Mouse (Mus musculus) MN1 (cell line): ENCODE results near the gene Dennd1b.

ENCODE experiments used
- DNase-seq: peaks from one replicate; pipeline ENCODE4 v3.0.0-alpha.2; 2016; ENCODE audit warnings: low spot score

Gene Dennd1b

DNA sequence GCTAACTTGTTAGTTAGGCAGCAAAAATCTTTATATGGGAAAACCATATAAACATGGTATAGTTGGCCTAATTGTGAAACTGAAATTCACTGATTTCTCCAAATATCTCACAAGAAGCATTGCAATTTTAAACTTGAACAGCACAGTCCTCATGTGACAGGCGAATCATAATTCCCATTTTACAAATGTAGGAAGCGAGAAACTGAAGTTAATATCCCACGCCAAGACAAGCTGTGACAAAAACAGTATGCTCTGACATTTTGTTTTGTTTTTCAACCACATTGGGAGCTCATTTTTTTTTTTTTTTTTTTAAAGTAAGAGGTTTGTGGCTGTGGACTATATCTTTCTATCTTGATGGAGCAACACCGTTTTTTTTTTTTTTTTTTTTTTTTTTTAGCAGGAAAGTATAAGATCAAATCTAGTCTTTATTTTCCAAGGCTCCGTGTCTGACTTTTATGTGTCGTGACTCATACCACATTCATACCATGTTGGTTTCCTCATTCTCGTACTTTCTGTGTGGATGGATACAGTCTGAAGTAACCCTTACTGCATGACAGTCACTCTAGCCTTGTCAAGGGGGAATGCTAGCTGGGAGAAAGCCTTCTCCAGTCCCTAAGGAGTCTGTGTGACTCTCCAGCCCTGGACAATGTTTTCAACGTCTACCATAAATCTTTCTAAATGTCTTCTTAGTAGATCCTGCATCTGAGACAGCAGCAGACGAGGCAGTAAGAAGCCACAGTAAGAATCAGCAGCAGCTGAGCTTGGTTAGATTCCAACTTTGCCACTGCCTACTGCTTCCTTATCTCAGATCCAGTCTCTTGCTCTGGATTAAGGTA lies 751 bp upstream of the Dennd1b start:
- DNase-seq = peak; percentile 42

DNA sequence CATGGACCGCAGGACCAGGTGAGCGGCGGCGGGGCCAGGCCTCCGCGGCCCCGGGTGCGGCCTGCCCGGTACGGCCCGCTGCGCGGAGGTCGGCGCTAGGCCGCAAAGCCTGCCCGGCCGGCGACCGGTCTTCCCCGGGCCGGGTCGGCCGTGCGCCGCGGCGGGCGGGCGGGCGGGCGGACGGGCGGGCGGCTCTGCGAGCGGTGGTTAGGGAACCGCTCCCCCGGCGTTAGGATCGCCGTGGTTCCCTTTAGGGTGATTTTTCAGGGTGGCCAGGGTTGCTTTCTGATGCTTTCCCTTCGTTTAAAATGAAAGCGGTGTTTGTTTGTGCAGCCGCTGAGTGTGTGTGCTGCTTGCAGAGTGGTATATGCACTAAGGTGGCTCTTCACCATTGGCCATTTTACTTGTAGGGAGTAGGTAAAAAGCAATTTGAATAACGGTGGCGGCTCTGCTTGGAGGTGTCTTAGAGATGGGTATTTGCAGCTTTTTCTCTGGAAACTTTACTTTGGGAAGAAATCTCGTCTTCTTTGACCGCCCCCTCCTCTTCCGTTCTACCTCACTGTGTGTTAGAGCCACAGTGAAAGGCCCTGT lies 728 bp downstream of the Dennd1b start:
- DNase-seq = peak; percentile 58

DNA sequence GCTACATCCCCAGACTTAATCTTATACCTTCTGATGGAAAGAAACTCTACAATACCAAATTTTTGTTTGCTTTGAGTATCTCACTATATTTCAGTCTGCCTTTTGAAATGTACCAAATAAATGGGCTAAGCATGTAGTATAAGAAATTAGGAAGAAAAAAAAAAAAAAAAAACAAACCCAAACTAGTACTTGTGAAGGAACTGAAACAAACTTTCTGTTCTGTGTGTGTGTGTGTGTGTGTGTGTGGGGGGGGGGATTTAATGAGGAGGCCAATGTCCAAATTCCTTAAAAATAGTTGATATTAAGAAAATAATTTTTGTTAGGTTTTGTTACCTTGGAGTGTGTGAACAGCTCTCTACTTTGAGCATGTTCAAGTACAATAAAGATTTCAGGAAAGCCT lies 1.8 kb downstream of the Dennd1b start:
- no peak for DNase-seq

DNA sequence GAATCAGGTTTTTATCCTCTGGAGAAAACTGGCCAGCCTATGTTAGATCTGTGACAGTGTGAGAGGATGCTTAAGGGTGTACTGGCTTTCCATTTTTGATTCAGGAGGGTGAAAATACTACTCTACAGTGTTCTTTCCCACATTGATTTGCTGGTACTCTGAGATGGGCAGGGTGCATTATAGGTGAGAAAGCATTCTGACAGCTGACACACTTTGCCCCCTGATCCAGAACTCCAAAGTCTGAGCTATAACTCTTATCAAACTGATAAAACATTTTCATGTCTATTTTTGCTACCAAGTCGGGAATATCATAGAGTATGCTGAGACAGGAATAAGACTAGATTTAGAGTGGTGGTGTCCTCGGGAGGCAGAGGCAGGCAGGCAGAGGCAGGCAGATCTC lies 2.3 kb downstream of the Dennd1b start:
- DNase-seq = no peak

DNA sequence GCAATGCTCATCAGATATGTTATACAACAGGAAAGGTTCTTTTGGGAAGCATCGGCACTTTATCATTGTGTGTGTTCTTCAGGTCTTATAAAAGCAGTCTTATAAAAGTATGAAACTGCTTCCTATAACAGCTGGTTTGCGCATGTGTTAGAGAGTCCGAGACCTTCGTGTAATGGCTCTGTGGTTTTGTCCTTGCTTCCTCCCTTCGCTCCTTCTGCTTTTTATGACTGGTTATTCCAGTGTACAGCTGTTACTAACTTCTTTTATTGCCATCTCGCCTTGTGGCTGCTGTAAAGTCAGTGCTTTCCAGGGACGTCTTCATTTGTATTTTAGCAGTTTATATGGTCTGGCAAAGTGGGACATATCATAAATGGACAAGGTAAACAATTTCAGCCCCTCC lies 4.2 kb downstream of the Dennd1b start:
- no peak for DNase-seq

DNA sequence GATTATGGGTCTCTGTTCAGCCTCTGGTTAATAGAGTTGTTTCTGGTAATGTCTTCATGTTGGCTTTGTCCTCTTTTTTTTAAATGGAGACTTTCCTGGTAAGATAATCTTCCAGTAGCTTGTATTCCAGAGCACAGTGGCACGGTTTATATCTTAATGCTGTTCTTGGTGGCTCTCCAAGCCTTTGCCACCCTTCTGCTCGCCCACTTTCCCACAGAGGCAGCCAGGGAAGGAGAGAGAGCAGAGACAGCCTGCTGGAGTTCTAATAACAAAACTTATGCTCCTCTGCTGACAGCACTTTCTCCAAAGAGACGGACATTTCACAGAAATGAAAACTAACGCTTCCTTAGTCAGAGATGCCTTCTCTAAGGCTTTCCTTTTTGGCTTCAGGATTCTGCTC lies 6.8 kb downstream of the Dennd1b start:
- DNase-seq = no peak

DNA sequence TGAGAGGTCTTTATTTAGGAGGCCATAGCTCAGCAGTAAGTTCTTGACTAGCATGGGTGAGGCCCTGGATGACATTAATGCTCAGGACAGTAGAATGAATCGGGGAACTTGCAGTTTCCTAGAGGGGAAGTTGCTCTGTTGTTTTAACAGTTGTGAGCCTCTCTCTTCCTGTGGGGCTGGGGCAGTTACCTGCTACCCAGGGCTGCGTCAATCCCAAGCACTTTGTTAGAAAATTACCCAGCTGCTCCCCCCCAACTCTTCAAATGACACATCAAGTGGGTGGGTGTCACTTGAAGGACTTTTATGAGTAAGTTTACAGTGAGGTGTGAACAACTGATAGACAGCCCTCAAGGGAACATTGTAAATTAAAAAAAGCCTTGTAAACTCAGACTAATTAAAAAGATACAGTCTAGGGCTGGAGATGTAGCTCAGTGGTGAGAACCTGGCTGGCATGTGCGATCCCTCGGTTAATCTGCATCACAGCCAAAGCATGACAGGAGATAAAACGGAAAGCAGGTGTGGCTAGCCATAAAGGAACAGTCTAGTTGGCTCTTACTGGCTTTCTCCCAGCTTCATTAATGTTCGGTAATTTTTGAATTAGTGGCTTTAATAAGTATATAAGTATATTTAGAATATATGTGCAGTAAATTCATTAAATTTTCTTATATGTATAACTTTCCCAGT lies 10.4 kb downstream of the Dennd1b start:
- no peak for DNase-seq

DNA sequence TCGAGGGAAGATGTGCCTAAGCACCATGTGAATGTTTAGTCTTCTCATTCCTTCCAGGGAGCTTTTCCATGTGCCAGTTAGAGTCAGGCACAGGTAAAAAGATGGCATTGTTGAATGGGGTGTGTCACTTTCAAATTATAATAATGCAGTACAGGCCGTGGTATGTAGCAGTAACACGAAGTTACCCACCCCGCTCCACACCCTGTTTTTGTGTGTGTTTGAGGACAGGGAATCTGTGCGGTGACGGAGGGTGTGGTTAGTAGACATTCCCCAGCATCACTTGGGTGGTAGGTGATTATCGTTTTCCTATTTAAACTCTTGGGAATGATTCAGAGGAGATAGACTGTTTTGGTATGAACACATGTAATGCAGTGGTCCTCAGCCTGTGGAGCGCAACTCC lies 11.6 kb downstream of the Dennd1b start:
- DNase-seq = no peak

DNA sequence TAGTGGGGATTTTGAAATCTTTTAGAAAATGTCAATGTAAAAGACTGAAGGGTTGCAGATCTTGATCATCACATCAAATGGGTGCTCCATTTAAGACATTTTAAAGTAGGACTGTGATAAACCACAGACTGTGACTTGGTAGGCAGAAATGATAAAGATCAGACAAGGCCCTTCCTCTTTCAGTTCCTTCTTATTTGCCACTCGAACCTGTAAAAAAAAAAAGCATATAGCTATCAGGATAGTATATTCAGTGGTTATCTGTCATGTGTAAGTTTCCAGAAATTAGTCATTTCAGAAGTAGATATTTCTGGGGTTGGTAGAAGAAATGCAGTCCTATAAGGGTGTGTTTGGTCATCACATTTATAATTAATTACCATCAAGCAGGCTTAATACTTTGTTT lies 12.7 kb downstream of the Dennd1b start:
- no peak for DNase-seq

DNA sequence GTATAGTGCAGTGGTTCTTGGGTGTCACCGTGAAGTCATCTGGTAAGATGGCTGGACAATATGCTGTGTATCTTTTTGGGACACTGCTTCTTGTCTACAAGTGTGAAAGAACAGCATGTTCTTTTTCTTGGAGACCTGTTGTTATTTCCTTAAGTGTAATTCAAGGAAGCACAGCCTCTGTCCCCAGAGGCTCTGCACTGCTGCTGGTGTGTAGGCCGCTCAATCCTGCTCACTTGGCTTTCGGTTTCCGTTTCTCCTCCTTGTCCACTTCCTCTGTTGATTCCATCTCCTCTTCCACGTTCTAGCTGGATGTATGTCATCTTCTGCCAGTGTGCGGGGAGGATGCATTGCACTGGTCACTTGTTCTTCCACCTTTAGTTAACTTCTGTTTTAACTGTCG lies 19.0 kb downstream of the Dennd1b start:
- DNase-seq = no peak

DNA sequence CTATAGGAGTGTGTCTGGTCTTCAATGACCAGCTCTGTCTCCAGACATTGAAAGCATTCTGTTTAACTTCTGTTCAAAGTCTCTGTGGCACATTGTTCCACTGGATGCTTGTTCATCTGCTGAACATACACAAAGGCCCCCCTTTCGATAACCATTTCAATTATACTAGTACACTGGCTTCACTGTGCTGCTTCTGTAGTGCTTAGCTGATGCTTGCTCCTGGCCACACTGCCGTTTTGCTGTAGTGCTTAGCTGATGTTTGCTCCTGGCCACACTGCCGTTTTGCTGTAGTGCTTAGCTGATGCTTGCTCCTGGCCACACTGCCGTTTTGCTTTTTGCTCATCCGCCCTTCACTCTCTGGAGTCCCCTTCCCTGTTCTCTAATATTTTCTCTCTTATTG lies 19.4 kb downstream of the Dennd1b start:
- no peak for DNase-seq

DNA sequence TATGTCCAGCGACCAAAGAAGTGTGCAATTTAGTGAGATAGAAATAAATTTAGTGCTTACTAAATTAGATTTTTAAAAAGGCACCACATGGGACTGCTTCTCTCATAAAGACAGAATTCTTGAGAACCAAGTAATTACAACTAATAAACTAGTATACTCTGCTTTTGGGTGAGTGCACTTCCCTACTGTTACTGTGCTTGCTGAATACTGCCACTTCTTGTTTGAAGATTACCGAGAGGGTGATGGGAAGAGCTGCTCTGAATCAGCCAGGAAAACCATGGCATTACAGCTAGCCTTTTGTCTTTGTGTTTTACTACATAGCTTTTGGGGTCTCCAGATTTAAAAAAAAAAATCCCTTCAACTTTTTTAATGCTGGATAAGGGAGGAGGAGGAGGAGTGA lies 19.8 kb downstream of the Dennd1b start:
- DNase-seq = no peak

DNA sequence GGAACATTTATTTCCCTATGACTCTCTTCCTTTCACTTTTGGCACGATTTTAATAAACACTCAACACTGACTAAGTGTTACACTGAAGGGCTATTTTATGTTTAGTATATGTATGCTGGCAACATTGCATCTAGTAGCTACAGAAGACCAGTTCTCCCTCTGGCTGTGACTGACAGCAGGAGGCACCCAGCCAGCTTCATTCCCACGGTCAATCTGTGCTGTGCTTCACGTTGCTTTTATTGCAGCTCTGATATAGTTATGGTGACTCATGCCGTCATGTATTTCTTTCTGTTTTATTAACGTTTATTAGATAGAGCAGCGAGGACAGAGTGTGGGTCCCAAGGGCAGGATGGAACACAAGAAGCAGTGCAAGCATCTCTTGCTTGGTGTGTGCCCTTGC lies 20.2 kb downstream of the Dennd1b start:
- no peak for DNase-seq

DNA sequence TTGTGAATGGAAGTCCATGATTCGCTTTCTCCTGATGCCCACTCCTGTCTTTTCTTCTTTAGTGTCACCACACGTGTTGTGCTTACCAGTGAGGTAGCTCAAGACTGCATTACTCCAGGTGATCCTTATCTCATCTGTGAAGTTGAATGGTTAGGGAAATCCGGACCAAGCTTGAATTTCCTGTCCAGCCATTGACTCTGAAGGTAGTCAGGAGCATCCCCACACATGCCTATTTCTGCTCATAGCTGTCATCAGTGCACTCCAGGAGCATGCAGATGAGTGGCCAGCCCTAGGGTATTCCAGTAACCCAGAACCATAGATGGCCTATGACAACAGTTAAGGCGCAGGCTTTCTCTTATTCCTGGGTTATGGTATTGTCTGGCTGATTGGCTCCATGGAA lies 20.9 kb downstream of the Dennd1b start:
- no peak for DNase-seq

DNA sequence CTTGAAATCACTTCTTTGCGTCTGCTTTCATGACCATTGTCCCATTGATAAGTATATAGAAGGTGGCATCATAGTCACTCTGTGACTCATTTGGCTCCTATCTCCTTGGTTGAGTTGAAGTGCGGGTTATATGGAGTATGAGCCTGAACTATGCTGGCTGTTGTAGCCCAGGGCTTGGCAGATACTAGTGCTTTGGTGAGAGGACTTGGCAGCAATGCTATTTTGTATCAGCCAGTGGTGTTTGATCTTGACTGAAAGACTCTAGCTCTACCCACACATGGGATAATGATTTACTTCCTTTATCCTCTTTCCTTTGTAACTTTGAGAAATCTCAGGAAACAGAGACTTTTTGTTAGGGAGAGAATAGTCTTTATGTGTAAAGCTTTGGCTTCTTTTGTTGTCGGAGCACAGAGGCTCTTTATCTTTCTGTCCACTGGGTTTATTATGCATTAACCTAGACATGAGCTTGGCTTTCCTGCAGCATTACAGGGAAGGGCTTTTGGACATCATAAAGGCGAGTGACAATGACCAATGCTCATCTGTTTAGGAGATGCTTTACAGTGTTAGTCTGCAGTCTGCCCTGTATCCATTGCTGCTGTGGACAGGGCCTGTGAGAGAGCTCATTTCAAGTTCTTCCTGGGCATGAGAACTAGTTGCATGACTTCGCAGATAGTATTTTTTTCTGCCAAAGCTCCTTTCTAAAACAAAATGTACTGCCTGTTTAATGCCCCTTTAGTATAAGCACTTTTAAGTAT lies 29.3 kb downstream of the Dennd1b start:
- no peak for DNase-seq

DNA sequence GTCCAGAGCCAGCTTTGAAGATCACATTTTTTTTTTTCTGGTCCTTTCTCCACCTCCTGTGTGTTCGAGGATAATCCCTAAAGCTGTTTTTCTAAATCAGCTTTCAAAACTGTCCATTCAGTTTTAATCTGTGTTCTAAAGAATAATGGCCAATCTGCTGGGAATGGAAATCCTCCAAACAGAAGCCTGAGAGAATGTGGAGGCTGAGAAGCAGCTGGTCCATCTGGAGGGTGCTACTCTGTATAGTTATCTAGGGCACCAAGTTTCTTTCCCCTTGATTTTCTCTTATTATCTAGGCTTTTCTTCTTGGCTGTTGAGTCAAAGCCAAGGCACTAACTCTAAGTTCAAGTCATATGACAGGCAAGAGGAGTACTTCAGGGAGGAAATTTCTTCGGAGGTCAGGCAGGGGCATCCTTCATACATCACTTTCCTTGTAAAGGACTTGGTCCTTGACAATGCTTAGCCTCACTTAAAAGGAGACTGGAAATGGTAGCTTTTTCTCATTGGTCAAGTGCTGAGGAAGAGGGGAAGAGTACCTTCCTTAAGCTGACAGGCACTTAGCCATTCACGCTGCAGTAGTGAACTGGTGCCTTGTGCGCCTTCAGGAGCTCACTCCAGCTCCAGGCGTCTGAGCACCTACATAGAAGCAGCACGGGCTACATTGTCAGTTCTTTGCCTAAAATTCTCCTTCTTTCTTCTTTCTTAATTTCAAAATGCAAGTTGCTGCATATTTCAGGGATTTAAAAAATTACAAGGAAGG lies 32.6 kb downstream of the Dennd1b start:
- DNase-seq = no peak

DNA sequence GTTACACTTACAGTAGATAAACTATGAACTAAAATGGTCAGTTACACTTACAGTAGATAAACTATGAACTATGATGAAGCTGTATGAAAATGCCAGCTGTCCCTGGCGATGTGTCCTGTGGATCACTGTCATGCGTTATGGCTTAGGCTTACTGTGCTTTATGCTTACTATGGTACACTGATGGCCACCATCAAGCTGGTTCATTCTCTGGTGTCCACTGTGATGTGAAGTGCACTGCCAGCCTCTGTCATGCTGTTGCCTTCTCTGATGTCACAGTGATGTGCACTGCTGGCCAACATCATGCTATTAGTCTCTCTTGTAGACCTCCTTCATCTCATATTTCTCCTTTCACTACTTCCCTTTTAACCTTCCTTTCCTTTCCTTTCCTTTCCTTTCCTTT lies 33.4 kb downstream of the Dennd1b start:
- DNase-seq = no peak

DNA sequence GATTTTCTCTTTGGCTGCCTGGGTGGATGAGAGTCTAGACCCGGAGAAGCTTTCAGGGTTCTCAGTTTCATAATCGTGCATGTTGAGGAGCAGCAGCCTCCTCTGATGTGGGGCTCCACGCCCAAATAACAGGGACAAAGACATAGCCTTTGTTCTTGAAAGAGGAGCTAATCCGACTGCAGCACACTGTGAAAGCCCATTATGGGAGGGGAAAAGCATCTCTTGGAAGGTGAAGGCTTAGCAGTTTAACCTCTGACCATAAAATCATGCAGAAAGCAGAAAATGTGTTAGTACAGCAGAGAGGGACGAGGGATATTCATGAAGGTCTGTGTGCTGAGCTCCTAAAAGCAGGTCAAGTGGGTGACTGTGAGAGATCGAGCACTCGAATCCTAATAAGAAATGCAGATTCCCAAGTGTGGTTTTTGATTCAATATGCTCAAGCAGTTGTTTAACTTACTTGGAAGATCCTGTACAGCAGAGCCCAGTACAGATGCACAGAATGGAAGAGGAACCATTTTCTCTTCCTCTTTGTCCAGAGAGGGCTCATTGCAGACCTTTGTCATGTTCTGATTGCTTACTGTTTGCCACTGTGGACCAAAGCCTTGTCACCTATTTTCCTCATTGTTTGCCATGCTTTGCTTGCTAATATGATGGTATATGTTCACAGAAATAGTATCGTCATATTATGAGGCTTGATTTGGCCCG lies 37.6 kb downstream of the Dennd1b start:
- DNase-seq = no peak

DNA sequence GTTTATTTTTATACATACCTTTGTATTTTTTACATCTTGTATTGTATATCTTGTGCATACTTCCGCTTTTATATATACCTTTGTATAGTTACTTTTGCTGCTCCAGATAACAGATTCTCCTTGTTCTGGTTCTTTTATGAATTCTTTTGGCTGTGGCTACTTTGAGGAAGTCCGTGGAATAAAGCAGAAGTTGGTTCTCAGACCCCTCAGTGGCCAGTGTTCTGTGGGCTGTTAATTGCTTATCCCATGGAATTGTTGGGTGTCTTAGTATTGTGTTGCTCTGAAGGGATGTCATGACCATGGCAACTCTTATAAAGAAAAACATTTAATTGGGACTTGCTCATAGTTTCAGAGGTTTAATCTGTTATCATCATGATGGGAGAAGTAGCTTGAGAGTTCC lies 40.3 kb downstream of the Dennd1b start:
- no peak for DNase-seq

DNA sequence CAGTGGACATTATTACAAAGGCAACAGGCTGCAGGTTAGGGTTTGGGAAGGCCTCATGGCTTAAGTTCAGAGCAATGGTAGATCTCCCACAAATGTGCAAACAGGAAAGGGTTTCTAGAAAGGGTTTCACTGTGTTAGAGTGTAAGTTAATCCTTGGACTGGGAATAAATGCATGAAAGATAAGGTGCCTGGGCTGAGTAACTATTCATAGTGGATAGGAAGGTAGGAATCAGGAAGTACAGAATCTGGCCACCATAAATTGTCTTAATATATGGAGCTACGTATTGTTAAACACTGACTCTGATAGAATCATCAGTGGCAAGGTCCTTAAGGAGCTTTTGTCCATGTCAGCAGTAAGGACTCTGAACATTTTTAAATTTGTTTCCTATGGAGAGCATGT lies 42.8 kb downstream of the Dennd1b start:
- DNase-seq = no peak

DNA sequence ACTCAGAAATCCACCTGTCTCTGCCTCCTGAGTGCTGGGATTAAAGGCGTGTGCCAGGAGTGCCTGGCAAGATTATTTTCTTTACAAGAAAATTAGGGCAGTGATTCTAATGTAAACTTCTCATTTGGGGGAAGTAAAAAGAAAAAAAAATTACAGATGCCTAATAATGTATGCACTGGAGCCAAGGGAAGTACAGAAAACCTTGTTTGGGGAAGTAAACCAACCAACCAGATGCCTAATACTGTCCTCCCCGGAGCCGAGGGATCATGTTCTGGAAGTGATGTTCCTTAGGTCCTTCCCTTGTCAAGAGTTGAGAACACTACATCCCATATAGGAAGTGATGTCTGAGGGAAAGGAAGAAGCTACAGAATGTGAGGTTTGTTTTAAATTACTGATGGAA lies 44.2 kb downstream of the Dennd1b start:
- DNase-seq = no peak
